Mouse (Mus musculus): ENCODE measurements around the gene Zscan4d. TPM values are rescaled to one million over a fixed set of nuclear protein-coding genes. Genes with fewer than 3 reads are reported as not detected.
"Not testable (repeated sequence)": the region's sequence is repeated elsewhere in the genome, so short reads cannot be mapped to it uniquely, and the experiment has no call there.

The Zscan4d gene
- polyA plus RNA-seq (2015; fragmentation: Nextera tagmentation; extraction: Ambion mirVana), result not detected in 2 replicates

- not testable (repeated sequence) for H3K4me1 ChIP-seq (replicated peaks); H3K9me3 ChIP-seq; ATAC-seq (ENCODE audit: low FRiP score, low read depth); H3K4me3 ChIP-seq; H3K36me3 ChIP-seq; H3K27me3 ChIP-seq; H3K9ac ChIP-seq; H3K27ac ChIP-seq (replicated peaks); H3K4me2 ChIP-seq
- WGBS, result 84% methylated on average over 4 of the region's 4 CpGs
Observed at GRCm38 (mm10) chr7:11166059-11166458, at the start of gene Zscan4d. Gene Zscan4d (minus strand): TSS chr7:11166159.

GRCm38 (mm10) chr7:11158036-11158435, 7.9 kb downstream of the Zscan4d start:
- 38% methylated on average over 6 of the region's 6 CpGs for WGBS
- not testable (repeated sequence) for H3K9me3 ChIP-seq; H3K4me3 ChIP-seq; H3K27ac ChIP-seq (replicated peaks); H3K4me1 ChIP-seq (replicated peaks); H3K27me3 ChIP-seq; ATAC-seq (ENCODE audit: low FRiP score, low read depth); H3K36me3 ChIP-seq; H3K4me2 ChIP-seq; H3K9ac ChIP-seq

Other genes with a start within 250 kb of the Zscan4d start
- not detected in 2 replicates for gene Zscan4c, start 160.4 kb downstream of the Zscan4d start, polyA plus RNA-seq (2015; fragmentation: Nextera tagmentation; extraction: Ambion mirVana)
- not detected in 2 replicates for gene Zscan4-ps1, start 96.5 kb downstream of the Zscan4d start, polyA plus RNA-seq (2015; fragmentation: Nextera tagmentation; extraction: Ambion mirVana)
- not detected in 2 replicates for gene Zscan4e, start 144.5 kb upstream of the Zscan4d start, polyA plus RNA-seq (2015; fragmentation: Nextera tagmentation; extraction: Ambion mirVana)
- not detected in 2 replicates for gene Zscan4f, start 231.8 kb upstream of the Zscan4d start, polyA plus RNA-seq (2015; fragmentation: Nextera tagmentation; extraction: Ambion mirVana)